Comparison of ENCODE assay signal across 9 mouse cellular contexts in the genomic region with DNA sequence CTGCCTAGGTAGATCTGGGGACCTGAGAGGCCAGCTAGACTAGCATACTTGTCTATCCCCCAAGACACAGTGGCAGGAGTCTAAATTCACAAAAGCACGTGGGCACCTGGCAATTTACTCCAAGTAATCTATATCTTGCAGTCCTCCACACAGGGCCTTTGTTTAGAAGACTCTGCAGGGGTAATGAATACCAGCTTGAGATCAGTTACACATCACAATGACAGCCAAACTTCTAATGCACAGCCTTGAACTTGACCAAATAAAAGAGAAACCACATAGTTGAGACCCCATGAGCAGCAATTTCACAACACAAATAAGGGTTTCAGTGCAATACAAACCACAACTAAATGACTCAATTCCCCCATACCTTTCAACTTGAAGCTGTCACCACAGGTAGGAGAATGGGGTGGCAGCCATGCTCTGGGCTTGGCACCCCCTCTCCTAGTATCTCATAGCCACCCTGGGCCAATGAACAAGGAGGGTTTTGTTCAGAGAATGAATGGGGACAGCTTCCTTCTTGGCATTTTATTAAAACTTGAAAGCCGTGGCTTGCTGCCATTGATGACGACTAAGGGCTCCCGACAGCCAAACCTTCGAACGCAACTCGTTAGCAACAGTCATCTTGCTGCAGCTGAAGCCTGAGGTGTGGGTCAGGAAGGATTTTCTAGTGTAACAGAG.
DNase-seq lines count a peak whose midpoint lies in the region; ATAC-seq and TF ChIP-seq lines count a peak whose summit lies in the region.
"Had no signal": no experiment of that assay in that cellular context is flagged by ENCODE, and none has a peak within 500 bp of the region (broad histone marks: within the 10 kb centered on the region; RNA-seq: fewer than 3 reads in every experiment).

No protein-coding gene starts in this region.

- H3K9me3 ChIP-seq in forebrain, embryonic 12.5 days, result no peaks in the 10 kb centered on the region

- no peak for TF ChIP-seq POLR2A in thymus, adult 2 months (IDR thresholded peaks at IDR 0.05; ENCODE audit: control insufficient read depth, extremely low read depth, insufficient read depth, low read length, poor library complexity)

- no peaks in the 10 kb centered on the region for H3K27me3 ChIP-seq in forebrain, embryonic 12.5 days
- H3K27me3 ChIP-seq in thymus, adult 2 months (ENCODE audit: control insufficient read depth, insufficient read depth, low read length), result no peaks in the 10 kb centered on the region; the same call in 1 of the 2 replicates

- H3K4me2 ChIP-seq in forebrain, embryonic 12.5 days, result no peak overlapping the region

- peaks cover 25% of the 10 kb centered on the region for H3K36me3 ChIP-seq in forebrain, embryonic 12.5 days (replicated peaks)
- H3K36me3 ChIP-seq in thymus, adult 2 months (ENCODE audit: control insufficient read depth, insufficient read depth, low read length), result no peaks in the 10 kb centered on the region

- WGBS in forebrain, embryonic 12.5 days, result 26% methylated on average over 7 of the region's 7 CpGs
- 87% methylated on average over 7 of the region's 7 CpGs for WGBS in thymus, adult 2 months

- peaks cover 38% of the 10 kb centered on the region for H3K4me1 ChIP-seq in forebrain, embryonic 12.5 days
- peaks cover 15% of the 10 kb centered on the region; the same call in 1 of the 2 replicates for H3K4me1 ChIP-seq in thymus, adult 2 months (replicated peaks; ENCODE audit: control insufficient read depth, insufficient read depth, low read length)

- intact Hi-C loops in gastrocnemius, postnatal 36 days (cut with DNase I), result no loop called here

- TF ChIP-seq CTCF in thymus, adult 2 months (IDR thresholded peaks at IDR 0.05; ENCODE audit: borderline replicate concordance, control insufficient read depth, extremely low read depth, insufficient read depth, low read length, poor library complexity), result no peak

- peak; percentile 47 to 61 for DNase-seq in right cerebral cortex, adult 2 months (ENCODE audit: low spot score in 2 of 2)
- no peak for DNase-seq in right cerebral cortex, postnatal 36 days (ENCODE audit: low spot score in 2 of 2)
- DNase-seq in layer of hippocampus, postnatal 10 days (ENCODE audit: low spot score in 2 of 2), result peak; percentile 71 to 75
- peak; percentile 38 for DNase-seq in right cerebral cortex, postnatal 14 days
- no peak for DNase-seq in thymus, adult 2 months
- no peak for DNase-seq in gastrocnemius, postnatal 36 days
- DNase-seq: lung, postnatal 14 days had no signal

- H3K4me3 ChIP-seq in forebrain, embryonic 12.5 days (replicated peaks), result no peak overlapping the region
- H3K4me3 ChIP-seq in thymus, adult 2 months (ENCODE audit: control insufficient read depth, insufficient read depth, low read length), result no peak overlapping the region

- H3K9ac ChIP-seq in forebrain, embryonic 12.5 days, result no peak overlapping the region

- peak overlapping the region; percentile 62 for H3K27ac ChIP-seq in forebrain, embryonic 12.5 days
- no peak overlapping the region for H3K27ac ChIP-seq in thymus, adult 2 months (ENCODE audit: control insufficient read depth, insufficient read depth, low read length)

- ATAC-seq in forebrain, embryonic 12.5 days (ENCODE audit: low FRiP score), result peak; percentile 67; the same call in 1 of the 2 replicates
- no peak for ATAC-seq in monocyte, adult 5-6 weeks (replicated peaks; ENCODE audit: insufficient number of reproducible peaks, low FRiP score, low TSS enrichment, poor library complexity, severe bottlenecking)

Comparison
In these comparisons a context has a peak if more than half of its experiments do, and no peak if none do; other contexts are left out.
1. DNase-seq: peak in right cerebral cortex, adult 2 months (2 of 2), layer of hippocampus, postnatal 10 days (2 of 2) and right cerebral cortex, postnatal 14 days (single experiment); none in right cerebral cortex, postnatal 36 days (0 of 2), thymus, adult 2 months (single experiment) and gastrocnemius, postnatal 36 days (0 of 2).